Mouse (Mus musculus) CH12.LX (cell line): ENCODE data around the gene Dicer1. TPM values are rescaled to one million over a fixed set of nuclear protein-coding genes. Genes with fewer than 3 reads are reported as not detected.

Source experiments
- DNase-seq: peaks from one replicate; pipeline ENCODE4 v3.0.0-alpha.2; 2013; ENCODE audit errors: extremely low read depth
- H3K27ac ChIP-seq: 2 replicates; pipeline ENCODE4 v1.5.1; 2012; ENCODE audit warnings: low read depth, mild to moderate bottlenecking, control low read depth, moderate library complexity; ENCODE audit not compliant: insufficient read depth
- H3K27me3 ChIP-seq: replicated peaks from 2 replicates; pipeline ENCODE3; 2012; ENCODE audit warnings: inconsistent platforms
- H3K36me3 ChIP-seq, 2 experiments: replicated peaks in 1 of 2; 2 replicates each; pipeline versions ENCODE3 to v1.6.1; 2012; ENCODE audit warnings: inconsistent platforms in 1 of 2, low read length in 1 of 2, mild to moderate bottlenecking in 1 of 2, mixed read lengths in 1 of 2, moderate library complexity in 1 of 2; ENCODE audit not compliant: control insufficient read depth in 1 of 2, insufficient read depth in 1 of 2
- H3K4me1 ChIP-seq, 2 experiments: 2 replicates each; pipeline ENCODE4 v1.6.1; 2012; ENCODE audit warnings: inconsistent platforms in 1 of 2, moderate library complexity in 1 of 2; ENCODE audit not compliant: insufficient read depth in 2 of 2, control insufficient read depth in 1 of 2
- H3K4me2 ChIP-seq: 2 replicates; pipeline ENCODE4 v1.6.1; 2012; ENCODE audit warnings: low read depth, mild to moderate bottlenecking, control low read depth; ENCODE audit not compliant: poor library complexity, insufficient read depth, severe bottlenecking
- H3K4me3 ChIP-seq, 3 experiments: fragments of 150-350 bp in 1 of 3; sonication (generic) in 1 of 3; replicated peaks in 1 of 3; 2 replicates each; pipeline versions ENCODE3 to v1.5.1; 2011 to 2012; ENCODE audit warnings: low read depth in 2 of 3, low read length in 2 of 3, mild to moderate bottlenecking in 2 of 3, moderate library complexity in 2 of 3, control low read depth in 1 of 3, improper control_type of control experiment in 1 of 3, inconsistent platforms in 1 of 3, mixed read lengths in 1 of 3; ENCODE audit not compliant: poor library complexity in 1 of 3
- H3K79me2 ChIP-seq: replicated peaks from 2 replicates; pipeline ENCODE4 v1.6.1; 2012; ENCODE audit warnings: mild to moderate bottlenecking, moderate library complexity; ENCODE audit not compliant: control insufficient read depth, poor library complexity, insufficient read depth, severe bottlenecking; ENCODE audit errors: extremely low read depth
- H3K9ac ChIP-seq: 2 replicates; pipeline ENCODE4 v1.6.1; 2012; ENCODE audit warnings: low read depth, mild to moderate bottlenecking, control low read depth, moderate library complexity; ENCODE audit not compliant: insufficient read depth
- H3K9me3 ChIP-seq: replicated peaks from 2 replicates; pipeline ENCODE3; 2012; ENCODE audit warnings: low read length, inconsistent platforms, mixed read lengths
- SMC3 ChIP-seq: IDR thresholded peaks from 2 replicates; pipeline ENCODE4 v1.6.1; 2011; ENCODE audit warnings: low read depth, low read length, improper control_type of control experiment
- UBTF ChIP-seq: IDR thresholded peaks from 2 replicates; pipeline ENCODE4 v1.6.1; 2012; ENCODE audit warnings: low read depth, mild to moderate bottlenecking, inconsistent platforms, low read length, improper control_type of control experiment, moderate library complexity
- dilution Hi-C: fragments of 300-500 bp; cut with MboI; formaldehyde crosslinking; loops from 2 replicates; pipeline ENCODE4 v1.14.3; 2020; ENCODE audit warnings: low sequenced_read_pairs; ENCODE audit not compliant: extremely low pct_unique_long_range_greater_than_20kb, extremely low pct_ligation_motif_present
- in situ Hi-C: fragments of 300-500 bp; cut with MboI; formaldehyde crosslinking; loops from 3 replicates; pipeline ENCODE4 v1.14.3; 2019; ENCODE audit warnings: low sequenced_read_pairs, low pct_ligation_motif_present, low pct_unique_long_range_greater_than_20kb, mixed read lengths
- polyA plus RNA-seq: library from polyadenylated mRNA; unstranded; fragments of >175 nt; gene quantifications from 2 replicates; pipeline ENCODE4 v1.2.1, GENCODE M21; 2012; ENCODE audit warnings: low read depth; ENCODE audit not compliant: insufficient read length
- total RNA-seq, 2 experiments: library from RNA; depleted of rRNA; stranded (reverse); fragments of 300-350 nt in 1 of 2; fragments of >200 nt in 1 of 2; gene quantifications; 2 replicates each; pipeline ENCODE4 v1.2.3; 2012 to 2014

Dicer1 gene
- total and polyA plus RNA-seq, 3 experiments: 22.0 to 41.1 (median 23.2) TPM

- Histone ChIP-seq H3K9ac (no peak overlapping the region), H3K4me1 (0 out of 4 replicates have a peak, but pooled peaks cover 0 to 3% of the 10 kb centered on the region in 2 experiments), H3K4me3 (no peak overlapping the region), H3K36me3 (no peaks in the 10 kb centered on the region), H3K27me3 (peaks cover 92% of the 10 kb centered on the region), H3K27ac (no peak overlapping the region), H3K9me3 (no peaks in the 10 kb centered on the region), H3K79me2 (no peaks in the 10 kb centered on the region), H3K4me2 (no peak overlapping the region)
- no peak for DNase-seq
- TF ChIP-seq SMC3: no peak
- no peak for TF ChIP-seq UBTF
- in situ Hi-C loops (no loop called here), dilution Hi-C loops (no loop called here)
Observed at GRCm38 (mm10) chr12:104638156-104638555, 113.6 kb downstream of the Dicer1 start.

Other genes with a start within 250 kb of the Dicer1 start
- gene Clmn, start 113.1 kb upstream of the Dicer1 start, total RNA-seq (2012; rRNA removed): not detected in 2 replicates
- not detected in 2 replicates for gene Clmn, start 113.1 kb upstream of the Dicer1 start, total RNA-seq (2014; rRNA removed)
- gene Clmn, start 113.1 kb upstream of the Dicer1 start, polyA plus RNA-seq: not detected in 2 replicates